Mouse (Mus musculus): Measurements from ENCODE around the gene Vmn2r120.
"Not testable (repeated sequence)": the region's sequence is repeated elsewhere in the genome, so short reads cannot be mapped to it uniquely, and the experiment has no call there.

The Vmn2r120 gene

DNA sequence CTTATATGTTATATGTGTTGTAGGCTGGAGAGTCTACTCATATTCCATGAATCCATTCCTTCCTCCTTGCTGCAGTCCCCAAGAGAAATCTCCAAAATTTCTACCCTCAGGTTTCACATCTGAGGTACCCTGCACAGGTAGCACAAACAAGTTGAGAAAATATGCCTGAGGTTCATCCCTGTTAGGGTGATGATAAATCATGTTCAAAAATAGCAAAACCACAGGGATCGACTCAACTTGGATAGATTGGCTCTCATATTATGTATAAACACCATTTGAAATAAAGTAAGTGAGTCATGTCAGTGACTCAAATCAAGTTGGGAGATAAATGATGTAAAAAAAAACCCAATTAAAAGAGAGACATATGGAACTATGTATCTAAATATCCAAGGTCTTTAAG lies at the start of gene Vmn2r120:
TSS of gene Vmn2r120 (minus strand) at position 101 of the 400 bp plus-strand sequence.
- DNase-seq (ENCODE audit: low spot score in 2 of 2), result no peak

GRCm38 (mm10) chr17:57587273-57587672 lies 42.0 kb upstream of the Vmn2r120 start:
- DNase-seq (ENCODE audit: low spot score in 2 of 2), result not testable (repeated sequence)

DNA sequence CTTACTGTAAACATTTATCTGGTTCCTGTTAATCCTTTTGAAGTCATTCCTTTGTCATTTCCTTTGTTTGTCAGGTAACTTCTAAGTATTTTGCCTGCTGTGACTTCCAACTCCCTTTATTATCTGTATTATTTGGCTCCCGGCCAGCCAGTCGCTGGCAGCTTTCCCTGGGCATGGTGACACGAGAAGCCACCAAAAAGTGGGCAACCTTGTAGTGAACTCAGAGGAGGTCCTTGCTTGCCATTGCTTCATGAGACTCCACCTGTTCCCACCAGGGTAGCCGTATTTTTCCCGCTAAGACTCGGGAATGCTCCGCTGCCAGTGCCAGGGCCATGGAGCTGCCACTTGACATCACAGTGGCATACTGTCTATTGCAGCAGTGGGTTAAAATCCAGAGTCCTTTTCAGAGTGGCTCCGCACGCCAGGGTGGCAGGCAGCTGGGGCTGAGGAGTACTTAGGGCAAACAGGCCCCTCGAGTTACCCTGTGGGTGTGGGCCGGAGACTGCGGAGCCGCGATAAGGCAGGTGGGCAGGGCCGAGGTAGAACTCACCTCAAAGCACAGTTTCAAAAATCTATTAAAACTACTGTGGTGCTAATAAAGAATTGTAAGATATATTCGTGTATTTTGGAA lies 28.9 kb upstream of the Vmn2r120 start:
- DNase-seq (ENCODE audit: low spot score in 2 of 2), result no peak

Data from spleen, postnatal 14 days (tissue).